Mouse (Mus musculus): Measurements from ENCODE around the gene Slc47a2.

The Slc47a2 gene

DNA sequence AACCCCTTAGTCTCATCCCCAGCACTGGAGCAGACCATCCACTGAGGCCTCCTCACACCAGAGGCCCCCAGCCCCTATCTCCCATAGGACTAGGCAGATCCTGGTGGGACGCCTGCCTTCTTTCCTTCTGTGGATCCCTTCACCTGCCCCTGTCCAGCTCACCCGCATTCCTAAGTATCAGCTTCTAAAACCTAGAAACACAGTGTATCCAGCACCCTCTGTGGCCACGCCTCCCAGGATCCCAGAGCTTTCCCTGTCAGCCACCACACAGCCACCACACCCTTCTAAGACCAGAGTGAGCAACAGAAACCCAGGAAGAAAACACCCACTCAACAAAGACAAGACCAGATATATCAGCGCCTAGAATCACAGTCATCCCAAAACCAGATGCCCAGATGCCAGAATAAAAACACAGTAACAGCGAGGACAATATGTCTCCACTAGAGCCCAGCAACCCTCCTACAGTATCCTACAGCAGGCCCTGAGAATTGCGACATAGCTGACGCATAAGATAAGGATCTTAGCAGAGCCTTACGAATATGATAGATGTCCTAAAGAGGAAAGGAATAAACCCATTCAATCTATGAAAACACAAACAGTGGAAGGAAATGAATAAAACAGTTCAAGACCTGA is 64.1 kb downstream of the Slc47a2 start:
- DNase-seq (ENCODE audit: low spot score in 2 of 2): no peak

DNA sequence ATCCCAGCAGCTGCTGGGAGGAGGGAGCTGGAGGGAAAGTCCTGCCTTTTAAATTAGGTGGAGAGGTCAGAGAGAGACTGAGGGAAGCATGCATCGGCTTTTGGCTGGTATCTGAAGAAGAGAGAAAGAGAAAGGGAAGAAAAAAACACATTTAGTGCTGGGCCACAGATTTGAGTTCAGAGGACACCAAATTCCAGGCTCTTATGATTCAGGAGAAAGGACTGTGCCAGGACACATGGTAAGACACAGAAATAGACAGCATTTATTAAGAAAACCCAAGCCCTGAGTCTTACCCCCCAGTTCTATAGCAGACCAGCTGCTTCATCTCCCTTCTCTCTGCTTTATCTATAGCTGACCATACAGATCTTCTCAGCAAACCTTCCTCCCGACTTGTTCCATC is 64.7 kb downstream of the Slc47a2 start:
- no peak for DNase-seq (ENCODE audit: low spot score in 2 of 2)

DNA sequence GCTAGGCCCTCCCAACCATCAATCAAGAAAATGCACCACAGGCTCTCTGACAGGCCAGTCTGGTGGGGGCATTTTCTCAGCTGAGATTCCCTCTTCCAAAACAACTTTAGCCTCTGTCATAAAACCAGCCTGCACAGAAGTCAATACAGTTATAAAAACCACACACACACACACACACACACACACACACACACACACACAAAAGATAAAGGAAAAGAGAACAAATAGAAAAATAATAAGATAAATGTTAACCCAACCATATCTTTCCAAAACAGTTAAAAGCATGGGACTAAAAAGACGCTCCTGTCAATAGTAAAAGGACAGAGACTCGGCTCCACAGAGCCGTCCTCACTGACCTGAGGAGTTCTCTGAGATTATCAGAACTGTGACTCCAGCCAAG is 66.2 kb downstream of the Slc47a2 start:
- no peak for DNase-seq (ENCODE audit: low spot score in 2 of 2)

DNA sequence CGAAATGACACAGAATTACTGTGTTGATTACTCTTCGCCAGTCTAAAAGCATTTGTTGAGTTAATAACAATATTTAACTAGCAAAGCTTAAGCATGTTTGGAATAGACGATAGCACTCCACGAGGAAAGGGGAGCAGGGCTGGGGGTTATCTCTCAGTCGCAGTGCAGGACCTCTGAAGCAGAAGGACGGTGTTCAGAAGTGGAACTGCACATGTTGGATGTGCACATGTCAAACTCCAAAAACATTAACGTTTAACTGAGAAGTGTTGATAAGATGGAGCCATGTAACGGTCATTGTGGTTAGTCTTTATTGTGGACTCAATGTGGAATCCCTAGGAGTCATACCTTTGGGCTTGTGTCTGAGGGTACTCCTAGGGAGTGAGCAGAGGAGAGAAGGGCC is 67.6 kb downstream of the Slc47a2 start:
- no peak for DNase-seq (ENCODE audit: low spot score in 2 of 2)

DNA sequence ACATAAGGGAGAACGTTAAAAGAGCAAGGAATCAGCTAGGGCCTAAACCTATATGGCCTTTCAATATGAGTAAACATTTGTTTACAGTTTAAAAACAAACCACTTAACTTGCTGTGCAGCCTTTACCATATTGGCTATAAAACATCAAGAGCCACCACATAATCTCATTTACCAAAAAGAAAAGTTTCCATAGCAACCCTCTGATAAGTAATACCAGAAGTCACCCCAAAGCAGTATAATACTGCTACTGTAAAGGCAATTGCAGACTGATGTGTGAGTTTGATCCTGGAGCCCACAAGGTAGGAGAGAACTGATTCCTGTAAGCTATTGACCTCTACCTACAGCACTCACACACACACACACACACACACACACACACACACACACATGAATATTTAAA is 68.2 kb downstream of the Slc47a2 start:
- DNase-seq (ENCODE audit: low spot score in 2 of 2): no peak

DNA sequence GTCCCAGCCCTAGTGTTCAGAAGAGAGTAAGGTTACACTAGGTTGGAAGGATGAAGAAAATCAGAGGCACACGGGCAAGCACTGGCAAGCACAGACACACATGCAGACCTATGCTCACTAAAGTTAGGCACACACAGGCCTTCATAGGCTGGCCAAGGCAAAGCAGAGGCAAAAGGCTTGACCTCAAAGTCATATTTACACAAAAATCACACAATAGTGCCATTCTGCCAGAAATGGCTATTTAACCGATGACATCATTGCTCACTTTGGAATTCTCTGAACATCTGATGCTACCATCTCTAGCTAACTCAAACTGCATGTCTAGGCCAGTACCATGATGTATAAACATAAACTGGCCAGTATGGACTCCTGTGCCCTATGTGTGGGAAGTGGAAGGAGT is 68.7 kb downstream of the Slc47a2 start:
- no peak for DNase-seq (ENCODE audit: low spot score in 2 of 2)

DNA sequence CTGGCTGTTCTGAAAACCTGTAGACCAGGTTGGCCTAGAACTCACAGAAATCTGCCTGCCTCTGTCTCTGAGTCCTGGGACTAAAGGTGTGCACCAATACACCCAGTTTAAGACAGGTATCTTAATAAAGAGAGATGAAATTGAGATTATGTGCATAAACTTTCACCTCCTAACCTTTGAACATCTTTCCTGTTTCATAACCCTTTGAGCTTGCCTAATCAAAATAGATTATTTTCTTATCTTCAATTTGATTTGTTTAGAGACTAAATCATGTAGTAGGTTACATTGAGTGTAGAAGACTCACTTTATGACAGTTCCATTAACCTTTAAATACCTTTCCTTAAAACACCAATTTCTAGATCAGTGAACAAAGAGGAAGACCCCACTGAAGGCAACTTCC is 71.0 kb downstream of the Slc47a2 start:
- no peak for DNase-seq (ENCODE audit: low spot score in 2 of 2)

DNA sequence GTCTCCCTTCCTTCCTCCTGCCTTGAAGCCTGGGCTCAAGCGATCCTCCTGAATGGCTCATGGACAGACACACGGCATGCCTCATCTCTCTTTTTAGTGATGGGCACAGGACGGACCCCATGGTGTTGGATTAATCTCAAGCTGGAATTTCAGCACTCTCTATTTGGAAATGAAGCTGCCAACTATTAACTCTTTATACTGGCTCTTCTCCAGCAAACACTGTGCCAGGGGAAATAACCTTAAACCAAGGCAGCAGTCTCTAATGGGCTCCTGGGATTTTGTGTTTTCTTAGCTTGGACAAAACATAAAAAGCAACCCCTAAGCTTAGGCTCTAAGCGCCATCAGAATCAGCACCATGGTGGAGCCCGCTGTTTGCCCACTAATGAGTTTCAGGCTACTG is 72.3 kb downstream of the Slc47a2 start:
- DNase-seq (ENCODE audit: low spot score in 2 of 2): no peak

DNA sequence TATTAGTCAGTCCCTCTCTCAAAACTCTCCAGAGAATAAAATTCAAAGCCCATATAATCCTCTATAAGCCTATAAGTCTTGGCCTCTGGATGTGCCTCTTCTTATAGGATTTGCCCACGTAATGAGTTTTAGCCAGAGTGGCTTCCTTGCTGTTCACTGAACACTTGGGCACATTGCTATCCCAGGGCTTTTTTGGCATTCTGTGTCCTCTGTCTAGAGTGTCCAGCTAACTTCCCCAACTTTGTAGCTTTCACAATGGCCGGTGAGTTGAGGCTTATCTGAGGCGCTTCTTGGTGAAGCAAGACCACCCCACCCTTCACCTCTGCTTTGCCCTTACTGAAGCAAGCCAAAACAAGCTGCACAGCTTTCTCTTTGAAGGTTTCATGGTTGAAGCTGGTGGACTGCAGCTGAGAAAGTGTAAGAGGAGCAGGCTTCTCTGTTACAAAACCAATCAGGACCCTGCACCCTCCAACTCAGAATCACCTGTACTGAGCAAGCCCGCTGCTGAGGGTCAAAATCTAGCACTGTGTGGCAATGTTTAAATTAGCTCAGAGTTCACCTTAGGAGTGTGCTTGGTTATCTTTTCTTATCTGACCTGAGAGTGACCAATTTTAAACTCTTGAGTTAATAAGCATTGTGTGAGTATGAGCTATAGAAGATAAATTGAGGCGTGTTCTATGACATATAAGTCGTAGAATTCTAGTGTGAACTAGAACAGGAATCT is 73.9 kb downstream of the Slc47a2 start:
- no peak for DNase-seq (ENCODE audit: low spot score in 2 of 2)

DNA sequence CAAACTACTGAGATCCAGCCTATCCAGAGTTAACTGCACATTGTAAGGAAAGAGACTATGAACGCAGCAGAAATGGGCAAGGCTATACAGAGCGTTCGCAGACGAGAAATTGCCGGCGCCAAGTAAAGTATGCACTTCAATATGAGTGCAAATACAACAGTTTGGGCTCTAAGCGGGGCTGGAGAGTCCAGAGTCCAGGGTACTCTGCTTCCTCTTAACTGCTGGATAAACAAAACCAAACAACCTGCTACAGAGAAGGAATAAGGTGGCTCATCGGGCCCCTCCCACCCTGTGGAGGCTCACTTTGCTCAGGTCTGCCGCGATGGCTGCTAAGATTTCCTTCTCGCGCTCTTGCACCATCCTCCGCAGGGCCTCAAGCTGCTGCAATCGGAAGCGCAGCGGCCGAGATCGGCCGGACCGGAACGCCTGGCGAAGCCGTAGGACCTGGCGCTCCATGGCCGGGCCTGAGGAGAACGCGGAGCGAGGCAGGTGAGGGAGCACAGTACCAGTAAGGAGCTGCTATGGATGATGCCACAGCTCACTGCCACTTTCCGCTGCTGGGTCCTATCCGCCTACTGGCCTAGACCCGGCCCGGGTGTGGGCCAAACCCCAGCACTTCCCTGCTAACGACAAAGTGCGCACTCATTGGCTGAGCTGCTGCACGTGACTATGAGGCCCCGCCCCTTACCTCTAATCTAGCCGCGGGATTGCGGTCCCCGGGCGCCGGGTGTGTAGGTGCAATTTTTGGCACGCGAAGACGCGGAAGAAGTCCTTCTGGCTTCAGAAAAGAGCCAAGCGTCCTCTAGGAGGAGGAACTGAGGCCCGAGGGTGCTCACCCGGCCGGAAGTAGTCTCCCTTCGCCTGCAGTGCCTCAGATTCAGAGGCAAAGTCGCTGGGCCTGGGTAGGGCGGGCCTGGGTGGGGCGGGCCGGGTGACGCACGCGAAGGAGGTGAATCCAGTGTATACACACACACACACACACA is 75.8 kb downstream of the Slc47a2 start, which contains the start of gene Aldh3a2:
Gene Aldh3a2 (minus strand): TSS at position 914 of the 983 bp plus-strand sequence.
- peak; percentile 94 to 97 for DNase-seq (ENCODE audit: low spot score in 2 of 2)

DNA sequence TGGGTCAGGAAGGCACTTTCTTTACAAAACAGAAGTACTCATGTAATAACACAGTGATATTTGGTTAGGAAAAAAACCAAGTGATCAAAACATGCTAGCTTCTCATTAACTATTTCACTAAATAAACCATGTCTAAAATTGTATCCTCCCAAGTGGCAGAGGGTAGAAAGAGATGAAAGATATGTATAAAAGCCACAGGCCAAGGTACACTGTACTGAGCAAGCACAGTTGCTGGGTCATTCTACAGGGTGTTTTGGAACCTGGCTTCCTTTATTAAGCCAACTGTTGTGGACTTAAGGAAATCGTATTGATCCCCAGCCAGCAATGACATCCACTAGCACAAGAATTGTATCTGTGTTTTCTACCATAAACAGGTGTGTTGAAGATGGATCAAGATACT is 78.8 kb downstream of the Slc47a2 start:
- no peak for DNase-seq (ENCODE audit: low spot score in 2 of 2)

DNA sequence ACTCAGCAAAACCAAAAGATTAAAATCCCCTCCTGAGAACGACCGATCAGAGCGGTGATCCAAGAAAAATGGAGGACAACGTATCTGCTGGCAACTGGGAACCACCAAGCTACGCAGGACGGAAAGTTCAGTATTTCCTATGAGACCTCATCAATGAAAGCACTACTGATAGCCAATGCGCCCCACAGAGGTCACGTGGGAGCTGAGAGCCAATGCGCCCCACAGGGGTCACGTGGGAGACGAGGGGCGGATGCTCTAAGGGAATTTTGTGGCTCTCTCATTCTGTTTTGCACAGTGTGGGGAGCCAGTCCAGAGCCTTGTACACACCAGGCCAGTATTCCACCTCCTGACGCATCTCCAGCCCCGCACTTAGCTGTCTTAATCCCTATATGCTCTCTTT is 80.1 kb downstream of the Slc47a2 start:
- no peak for DNase-seq (ENCODE audit: low spot score in 2 of 2)

DNA sequence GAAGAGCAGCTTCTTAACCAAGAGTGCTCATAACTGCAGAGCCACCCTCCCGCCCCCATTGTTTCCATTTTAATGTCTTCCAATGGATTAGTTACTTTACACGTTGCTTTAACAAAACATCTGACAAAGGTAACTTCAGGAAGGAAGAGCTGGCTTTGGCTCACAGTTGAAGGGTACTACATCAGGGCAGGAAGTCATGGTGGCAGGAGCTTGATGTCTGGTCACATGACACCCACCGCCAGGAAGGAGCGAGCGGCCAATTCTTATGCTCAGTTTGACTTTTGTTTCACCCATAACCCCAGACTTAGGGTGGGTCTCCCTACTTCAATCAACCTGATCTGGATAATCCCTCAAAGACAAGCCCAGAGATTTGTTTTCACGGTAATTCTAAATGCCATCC is 83.6 kb downstream of the Slc47a2 start:
- DNase-seq (ENCODE audit: low spot score in 2 of 2): no peak

DNA sequence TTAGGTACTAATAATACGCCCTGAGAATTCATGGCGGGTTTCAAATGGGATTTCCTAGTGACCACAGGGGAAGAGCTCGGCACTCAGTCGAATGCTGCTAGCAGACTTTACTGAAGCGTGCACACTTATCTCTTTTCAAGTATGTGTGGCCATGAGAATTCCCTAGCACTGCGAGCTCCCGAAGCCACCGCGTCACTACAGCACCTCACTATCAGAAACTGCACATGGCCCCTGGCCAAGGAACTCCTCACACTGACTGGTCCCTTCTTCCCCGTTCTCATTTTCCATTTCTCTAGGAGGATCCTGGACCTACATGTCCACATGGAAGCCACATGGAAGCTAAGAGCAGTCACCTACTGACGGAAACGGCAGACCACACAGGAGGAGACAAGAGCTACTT is 89.9 kb downstream of the Slc47a2 start:
- DNase-seq (ENCODE audit: low spot score in 2 of 2): no peak

DNA sequence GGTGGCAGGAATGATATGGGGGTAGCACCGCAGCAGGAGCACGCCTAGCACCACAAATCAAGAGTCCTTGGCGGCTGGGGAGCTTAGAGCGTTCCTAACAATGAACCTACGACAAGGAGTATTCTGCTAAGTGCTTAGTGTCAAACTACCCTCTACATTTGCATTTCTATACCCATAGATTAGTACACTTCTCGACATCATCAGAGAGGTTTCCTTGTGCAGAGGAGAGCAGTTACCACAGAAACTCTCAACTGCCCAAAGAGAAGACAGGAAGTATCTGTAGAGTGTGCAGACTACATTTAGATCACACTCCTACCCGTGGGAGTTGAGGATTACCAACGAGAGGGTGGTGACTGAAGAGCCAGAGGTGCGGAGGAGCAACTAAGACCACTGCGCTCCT is 90.9 kb downstream of the Slc47a2 start:
- no peak for DNase-seq (ENCODE audit: low spot score in 2 of 2)

Data from spleen, postnatal 4 days (tissue).